Mouse (Mus musculus) embryonic fibroblast, embryonic 13.5 days (primary cell): Measurements from ENCODE around the gene Cobl. TPM values are rescaled to one million over a fixed set of nuclear protein-coding genes. Genes with fewer than 3 reads are reported as not detected.

Experiments used
- H3K27ac ChIP-seq: 2 replicates; pipeline ENCODE4 v1.5.1; 2012; ENCODE audit warnings: low read length, control low read depth, inconsistent platforms; ENCODE audit not compliant: insufficient read depth
- H3K4me1 ChIP-seq: 2 replicates; pipeline ENCODE4 v1.6.1; 2011; ENCODE audit warnings: low read length; ENCODE audit not compliant: control insufficient read depth, insufficient read depth
- H3K4me3 ChIP-seq: 2 replicates; pipeline ENCODE4 v1.5.1; 2011; ENCODE audit warnings: mild to moderate bottlenecking, control low read depth, low read length; ENCODE audit not compliant: insufficient read depth
- CTCF ChIP-seq: IDR thresholded peaks from 2 replicates; pipeline ENCODE4 v1.5.1; 2011; ENCODE audit warnings: mild to moderate bottlenecking, control low read depth, low read length, moderate library complexity, borderline replicate concordance; ENCODE audit not compliant: insufficient read depth
- POLR2A ChIP-seq: IDR thresholded peaks from 2 replicates; pipeline ENCODE4 v1.6.1; 2011; ENCODE audit warnings: low read depth, mild to moderate bottlenecking, control low read depth, low read length, moderate library complexity
- polyA plus RNA-seq: library from polyadenylated mRNA; stranded (reverse); fragments of >200 nt; gene quantifications from 2 replicates; pipeline ENCODE4 v1.2.4, GENCODE M21; 2011; ENCODE audit warnings: low read depth; ENCODE audit not compliant: missing spikeins, insufficient read length

The Cobl gene
- polyA plus RNA-seq, 1 experiment, result 4.2 TPM

DNA sequence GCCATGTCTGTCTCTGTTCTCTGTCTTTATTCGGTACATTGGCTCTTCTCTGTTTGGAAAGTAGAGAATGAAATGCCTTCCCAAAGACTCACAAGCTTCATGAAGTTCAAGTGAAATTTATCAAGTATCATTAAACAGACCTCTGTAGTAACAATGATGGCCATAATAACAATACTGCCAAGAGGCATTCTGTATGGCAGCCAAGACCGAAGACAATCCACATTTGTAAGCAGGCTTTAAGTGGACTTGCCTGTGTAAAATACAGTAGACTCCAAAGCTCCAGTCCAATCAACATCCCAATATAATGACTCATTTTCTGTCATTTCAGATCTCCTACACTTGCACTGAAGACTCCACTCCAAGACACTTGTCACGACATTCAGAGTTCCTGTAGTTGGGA is 16.7 kb downstream of the Cobl start:
- Histone ChIP-seq H3K4me1 (no peaks in the 10 kb centered on the region), H3K27ac (no peak overlapping the region), H3K4me3 (no peak overlapping the region)
- no peak for TF ChIP-seq POLR2A
- no peak for TF ChIP-seq CTCF

DNA sequence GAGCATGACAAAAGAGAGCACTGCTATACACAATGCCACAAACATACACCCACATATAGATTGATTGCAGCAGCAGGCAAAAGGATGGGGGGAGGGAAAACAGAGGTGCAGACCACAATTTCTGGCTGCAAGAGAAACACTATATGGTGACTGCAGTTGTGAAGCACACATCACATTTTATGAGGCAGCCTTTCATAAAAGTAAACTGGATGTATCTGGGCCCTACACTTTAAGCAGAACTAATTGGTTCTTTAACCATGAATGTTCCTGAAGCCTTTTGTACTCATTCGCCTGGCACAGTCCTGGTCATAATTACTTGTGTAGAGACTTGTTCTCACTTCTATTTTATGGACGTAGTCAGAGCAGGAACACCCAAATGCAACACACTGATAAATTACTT is 19.5 kb downstream of the Cobl start:
- TF ChIP-seq CTCF (no peak), POLR2A (no peak)
- no peaks in the 10 kb centered on the region for H3K4me1 ChIP-seq

DNA sequence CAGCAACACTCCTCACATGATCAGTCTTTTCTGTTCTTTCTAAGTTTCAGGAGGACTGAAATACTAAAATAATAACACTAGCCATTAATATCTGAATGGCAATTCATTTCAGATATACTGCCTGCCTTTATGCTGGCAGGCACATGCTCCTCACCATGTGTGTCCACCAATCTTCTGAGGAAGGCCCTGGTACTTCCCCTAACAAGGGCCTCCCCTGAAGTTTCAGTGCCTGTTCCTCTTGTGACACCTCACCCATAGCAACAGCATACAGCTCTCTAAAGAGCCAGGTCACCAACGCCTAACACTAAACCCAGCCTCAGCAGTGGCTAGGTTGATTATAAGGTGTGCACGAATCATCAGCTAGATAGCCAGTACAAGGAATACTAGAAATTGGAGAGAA is 20.5 kb downstream of the Cobl start:
- TF ChIP-seq CTCF (no peak), POLR2A (no peak)
- H3K4me1 ChIP-seq, result no peaks in the 10 kb centered on the region
- H3K4me3 ChIP-seq, result no peak overlapping the region
- no peak overlapping the region for H3K27ac ChIP-seq

More for the DNA sequence above, 19.5 kb downstream of the Cobl start:
- H3K27ac ChIP-seq, result no peak overlapping the region
- no peak overlapping the region for H3K4me3 ChIP-seq

DNA sequence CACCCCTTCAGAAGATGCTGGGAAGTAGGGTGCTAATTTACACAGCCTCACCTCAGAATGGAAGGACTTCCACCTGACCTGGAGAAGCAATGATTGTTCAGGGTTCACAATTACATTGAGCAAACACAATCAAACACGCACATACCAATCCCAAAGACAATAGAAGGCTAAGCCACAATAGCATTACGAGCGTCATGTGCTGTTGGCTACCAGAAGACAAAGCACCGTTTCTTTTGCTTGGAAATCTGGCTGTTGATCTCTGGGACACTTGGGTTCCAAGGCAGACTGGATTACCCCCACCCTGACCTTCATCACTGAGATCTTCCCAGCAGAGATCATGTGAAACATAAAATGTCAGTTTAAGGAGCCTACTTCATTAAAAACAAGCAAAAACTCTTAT is 21.1 kb downstream of the Cobl start:
- Histone ChIP-seq H3K4me3 (no peak overlapping the region), H3K27ac (no peak overlapping the region), H3K4me1 (no peaks in the 10 kb centered on the region)
- no peak for TF ChIP-seq CTCF
- TF ChIP-seq POLR2A, result no peak

DNA sequence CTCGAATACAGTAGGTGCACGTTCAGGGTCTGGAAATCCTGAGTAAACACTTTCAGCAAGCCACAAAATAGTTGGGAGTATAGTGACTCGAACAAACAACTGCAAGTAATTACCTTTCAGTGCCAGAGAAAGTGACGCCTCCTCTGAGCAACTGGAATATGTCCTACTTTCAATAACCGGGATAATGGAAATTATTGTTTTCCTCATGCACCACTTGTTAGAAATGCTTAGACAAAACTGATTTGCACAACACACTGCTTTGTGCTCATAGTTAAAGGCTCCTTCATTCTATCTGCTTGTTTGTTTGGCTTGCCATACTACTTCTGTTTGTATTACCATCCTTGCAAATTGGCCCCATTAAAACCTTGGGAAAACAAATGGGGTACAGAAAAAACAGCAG is 21.6 kb downstream of the Cobl start:
- Histone ChIP-seq H3K27ac (no peak overlapping the region), H3K4me1 (no peaks in the 10 kb centered on the region)
- TF ChIP-seq CTCF (no peak), POLR2A (no peak)

DNA sequence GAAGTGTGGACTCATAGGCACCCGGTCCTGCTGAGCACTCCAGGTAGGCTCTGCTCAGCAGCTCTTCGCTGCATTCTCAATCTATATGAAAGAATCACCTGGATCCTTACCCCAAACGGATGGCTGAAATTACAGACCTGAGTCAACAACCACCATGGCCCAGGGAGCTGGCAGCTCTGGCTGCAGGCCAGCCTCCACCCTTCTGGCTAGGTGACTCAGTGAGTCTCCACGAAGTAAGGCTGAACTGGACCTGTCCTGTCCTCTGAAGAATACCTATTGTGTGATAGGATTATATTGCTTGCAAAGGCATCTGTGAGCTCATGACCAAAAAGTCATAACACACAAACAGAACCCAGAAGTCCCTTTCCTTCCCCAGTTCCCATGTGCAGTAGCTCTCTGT is 22.5 kb downstream of the Cobl start:
- Histone ChIP-seq H3K4me1 (no peaks in the 10 kb centered on the region), H3K4me3 (no peak overlapping the region), H3K27ac (no peak overlapping the region)
- TF ChIP-seq CTCF (no peak), POLR2A (no peak)

More for the DNA sequence above, 21.6 kb downstream of the Cobl start:
- no peak overlapping the region for H3K4me3 ChIP-seq

DNA sequence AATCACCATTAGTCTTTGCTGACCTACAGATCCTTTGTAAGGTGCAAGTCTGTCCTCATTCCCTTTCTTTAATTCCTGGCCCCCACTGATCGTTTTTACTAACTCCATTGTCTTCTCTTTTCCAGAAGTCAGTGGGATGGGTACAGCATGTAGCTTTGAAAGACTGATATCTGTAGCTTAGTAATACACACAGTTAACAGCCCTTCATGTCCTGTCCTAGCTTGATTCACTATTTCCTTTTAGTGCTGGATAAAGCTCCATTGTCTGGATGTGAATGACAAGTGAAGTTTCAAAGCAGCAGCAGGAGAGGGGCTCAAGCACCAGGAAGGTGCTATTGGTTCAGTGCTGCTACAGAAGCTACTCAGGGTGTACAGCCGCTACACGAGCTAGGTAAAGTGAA is 28.9 kb downstream of the Cobl start:
- no peaks in the 10 kb centered on the region for H3K4me1 ChIP-seq
- H3K27ac ChIP-seq, result no peak overlapping the region
- TF ChIP-seq POLR2A, result no peak
- no peak for TF ChIP-seq CTCF
- H3K4me3 ChIP-seq, result no peak overlapping the region

DNA sequence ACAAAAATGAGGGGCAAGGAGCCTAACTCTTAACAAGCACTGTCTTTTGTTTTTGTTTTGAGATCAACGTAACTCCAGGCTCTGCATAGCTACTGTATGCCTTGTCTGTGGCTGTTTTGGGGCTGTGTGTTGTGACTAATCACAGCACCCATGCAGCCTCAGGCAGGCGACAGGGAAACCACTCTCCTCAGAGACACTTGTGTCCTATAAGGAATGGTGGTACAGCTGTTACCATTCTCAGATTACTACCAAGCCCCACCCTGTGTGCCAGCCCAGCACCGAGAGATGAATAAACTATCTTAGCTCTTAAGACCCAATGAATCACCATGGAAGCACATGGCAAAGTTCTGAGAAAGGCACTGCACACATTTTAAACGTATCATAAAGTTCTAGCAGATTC is 29.7 kb downstream of the Cobl start:
- no peaks in the 10 kb centered on the region for H3K4me1 ChIP-seq
- no peak overlapping the region for H3K27ac ChIP-seq
- H3K4me3 ChIP-seq, result no peak overlapping the region
- TF ChIP-seq POLR2A, result no peak
- no peak for TF ChIP-seq CTCF

DNA sequence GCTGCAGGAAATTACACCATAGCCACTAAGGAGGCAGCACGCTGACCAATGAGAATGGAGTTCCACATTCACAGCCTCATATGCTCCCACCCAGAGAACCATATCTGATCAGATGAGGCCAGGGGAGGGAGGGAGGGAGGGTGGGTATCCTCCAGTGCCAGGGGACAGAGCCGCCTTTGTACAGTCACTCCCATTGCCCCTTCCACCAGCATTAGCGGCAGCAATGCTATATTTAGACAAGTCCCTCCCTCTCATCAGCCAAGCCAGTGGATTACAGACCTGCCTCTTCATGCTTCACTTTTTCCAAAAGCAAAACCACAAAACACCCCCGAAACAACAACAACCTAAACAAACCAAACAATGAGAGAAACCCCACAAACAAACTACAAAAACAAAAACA is 30.2 kb downstream of the Cobl start:
- H3K27ac ChIP-seq, result no peak overlapping the region
- no peak for TF ChIP-seq POLR2A
- TF ChIP-seq CTCF, result no peak
- H3K4me3 ChIP-seq, result no peak overlapping the region
- no peaks in the 10 kb centered on the region for H3K4me1 ChIP-seq

DNA sequence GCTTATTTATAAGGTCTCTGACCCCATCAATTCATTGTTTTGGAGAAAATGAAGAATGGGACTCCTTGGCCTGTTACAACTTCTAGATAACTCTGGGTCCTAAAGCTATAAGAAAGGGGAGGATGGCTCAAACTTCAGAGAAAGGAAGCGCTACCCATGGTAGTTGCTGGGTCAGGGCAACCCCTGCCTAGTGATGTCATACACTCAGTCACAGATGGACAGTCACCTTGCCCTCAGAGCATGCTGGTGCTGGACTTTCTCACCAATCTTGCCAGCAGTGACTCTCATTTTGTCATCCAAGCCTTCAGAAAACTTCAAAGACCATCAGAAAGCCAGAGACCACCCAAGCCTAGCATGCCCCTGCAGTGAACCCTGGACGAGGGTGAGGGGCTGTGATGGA is 32.8 kb downstream of the Cobl start:
- H3K4me1 ChIP-seq, result no peaks in the 10 kb centered on the region
- H3K4me3 ChIP-seq, result no peak overlapping the region
- TF ChIP-seq CTCF (no peak), POLR2A (no peak)
- H3K27ac ChIP-seq, result no peak overlapping the region
